Mouse (Mus musculus) heart, adult 2 months (tissue): ENCODE results near the gene Zfp800.

Source experiments
- CTCF ChIP-seq: fragments of 200-600 bp; IDR thresholded peaks from 2 replicates; pipeline ENCODE4 v1.8.1; 2022; ENCODE audit warnings: antibody characterized with exemption, mild to moderate bottlenecking, moderate library complexity
- EP300 ChIP-seq: fragments of 200-500 bp; IDR thresholded peaks from 2 replicates; pipeline ENCODE4 v1.6.1; 2011; ENCODE audit warnings: low read depth, low read length, control low read depth; ENCODE audit not compliant: insufficient read depth
- POLR2A ChIP-seq: fragments of 200-500 bp; IDR thresholded peaks from 2 replicates; pipeline ENCODE4 v1.6.1; 2011; ENCODE audit warnings: mild to moderate bottlenecking, low read depth, low read length, control low read depth; ENCODE audit not compliant: insufficient read depth

GRCm38 (mm10) chr6:28345181-28345580, 52.6 kb downstream of the Zfp800 start:
- no peak for TF ChIP-seq CTCF
- TF ChIP-seq POLR2A, result no peak
- TF ChIP-seq EP300, result no peak
